Mouse (Mus musculus): ENCODE measurements around the gene Sumf2.
"Not testable (repeated sequence)": the region's sequence is repeated elsewhere in the genome, so short reads cannot be mapped to it uniquely, and the experiment has no call there.

Gene Sumf2

GRCm38 (mm10) chr5:129846752-129847557, at the start of gene Sumf2:
Sumf2 (plus strand) TSS chr5:129846986.
- DNase-seq (ENCODE audit: low read depth, low spot score) = peak; percentile 91

- DNase-seq (ENCODE audit: low read depth, low spot score) = no peak
Observed at GRCm38 (mm10) chr5:129844848-129845247, 1.9 kb upstream of the Sumf2 start.

GRCm38 (mm10) chr5:129847558-129847820, 703 bp downstream of the Sumf2 start:
- no peak for DNase-seq (ENCODE audit: low read depth, low spot score)

GRCm38 (mm10) chr5:129855163-129855562, 8.4 kb downstream of the Sumf2 start:
- no peak for DNase-seq (ENCODE audit: low read depth, low spot score)

- no peak for DNase-seq (ENCODE audit: low read depth, low spot score)
Observed at GRCm38 (mm10) chr5:129856414-129856813, 9.6 kb downstream of the Sumf2 start.

GRCm38 (mm10) chr5:129862325-129862724, 15.5 kb downstream of the Sumf2 start:
- DNase-seq (ENCODE audit: low read depth, low spot score) = no peak

- no peak for DNase-seq (ENCODE audit: low read depth, low spot score)
Observed at GRCm38 (mm10) chr5:129864467-129864866, 17.7 kb downstream of the Sumf2 start.

- no peak for DNase-seq (ENCODE audit: low read depth, low spot score)
Observed at GRCm38 (mm10) chr5:129865841-129866240, 19.1 kb downstream of the Sumf2 start.

GRCm38 (mm10) chr5:129869238-129869995, 22.6 kb downstream of the Sumf2 start:
- peak; percentile 81 for DNase-seq (ENCODE audit: low read depth, low spot score)

- no peak for DNase-seq (ENCODE audit: low read depth, low spot score)
Observed at GRCm38 (mm10) chr5:129871238-129871637, 24.5 kb downstream of the Sumf2 start.

- no peak for DNase-seq (ENCODE audit: low read depth, low spot score)
Observed at GRCm38 (mm10) chr5:129873942-129874341, 27.2 kb downstream of the Sumf2 start.

- DNase-seq (ENCODE audit: low read depth, low spot score) = no peak
Observed at GRCm38 (mm10) chr5:129875098-129875497, 28.3 kb downstream of the Sumf2 start.

- DNase-seq (ENCODE audit: low read depth, low spot score) = no peak
Observed at GRCm38 (mm10) chr5:129877731-129878455, 31.1 kb downstream of the Sumf2 start.

GRCm38 (mm10) chr5:129878946-129879345, 32.2 kb downstream of the Sumf2 start:
- DNase-seq (ENCODE audit: low read depth, low spot score) = no peak

GRCm38 (mm10) chr5:129879888-129880287, 33.1 kb downstream of the Sumf2 start:
- no peak for DNase-seq (ENCODE audit: low read depth, low spot score)

GRCm38 (mm10) chr5:129886271-129886670, 39.5 kb downstream of the Sumf2 start:
- DNase-seq (ENCODE audit: low read depth, low spot score) = no peak

- DNase-seq (ENCODE audit: low read depth, low spot score) = peak; percentile 93
Observed at GRCm38 (mm10) chr5:129886911-129887636, 40.3 kb downstream of the Sumf2 start, which contains the start of gene Chchd2. Chchd2 (minus strand) TSS chr5:129887470.

GRCm38 (mm10) chr5:129890390-129890789, 43.6 kb downstream of the Sumf2 start:
- DNase-seq (ENCODE audit: low read depth, low spot score) = not testable (repeated sequence)

GRCm38 (mm10) chr5:129895198-129896088, 48.7 kb downstream of the Sumf2 start, which contains the start of gene Zbed5:
Zbed5 (plus strand) TSS chr5:129895723.
- peak; percentile 90 for DNase-seq (ENCODE audit: low read depth, low spot score)

GRCm38 (mm10) chr5:129898449-129898848, 51.7 kb downstream of the Sumf2 start, which contains the start of gene Phkg1:
Phkg1 (minus strand) TSS chr5:129898549.
- no peak for DNase-seq (ENCODE audit: low read depth, low spot score)
